Mouse (Mus musculus) C2C12 (cell line): ENCODE measurements around the gene Adgrl2.

Experiments used
- CTCF ChIP-seq: IDR thresholded peaks from one replicate; pipeline ENCODE4 v1.5.1; 2011; ENCODE audit not compliant: control insufficient read depth, insufficient read depth, insufficient read length
- FOSL1 ChIP-seq: IDR thresholded peaks from one replicate; pipeline ENCODE4 v1.8.0; 2011; ENCODE audit warnings: mild to moderate bottlenecking, low read length; ENCODE audit not compliant: poor library complexity, insufficient read depth, severe bottlenecking
- USF1 ChIP-seq: IDR thresholded peaks from one replicate; pipeline ENCODE4 v1.6.1; 2011; ENCODE audit warnings: low read depth, mild to moderate bottlenecking, control low read depth, moderate library complexity

GRCm38 (mm10) chr3:148961611-148962010 is 28.7 kb downstream of the Adgrl2 start:
- no peak for TF ChIP-seq CTCF
- no peak for TF ChIP-seq USF1
- no peak for TF ChIP-seq FOSL1
